Mouse (Mus musculus) ovary, postnatal 36 days (tissue): ENCODE measurements at regions not wholly inside any gene's neighbourhood (a gene's known extent, or its start where the extent isn't known, plus 50 kb on each side); places are given as distances from the start of the nearest gene placed in this dataset.
A peak's percentile ranks its signal among the peaks of the same experiment; 100 is the strongest.

ENCODE experiments used
- DNase-seq: peaks from one replicate; pipeline ENCODE4 v3.0.0; 2022; ENCODE audit warnings: low spot score, mixed read lengths

DNA sequence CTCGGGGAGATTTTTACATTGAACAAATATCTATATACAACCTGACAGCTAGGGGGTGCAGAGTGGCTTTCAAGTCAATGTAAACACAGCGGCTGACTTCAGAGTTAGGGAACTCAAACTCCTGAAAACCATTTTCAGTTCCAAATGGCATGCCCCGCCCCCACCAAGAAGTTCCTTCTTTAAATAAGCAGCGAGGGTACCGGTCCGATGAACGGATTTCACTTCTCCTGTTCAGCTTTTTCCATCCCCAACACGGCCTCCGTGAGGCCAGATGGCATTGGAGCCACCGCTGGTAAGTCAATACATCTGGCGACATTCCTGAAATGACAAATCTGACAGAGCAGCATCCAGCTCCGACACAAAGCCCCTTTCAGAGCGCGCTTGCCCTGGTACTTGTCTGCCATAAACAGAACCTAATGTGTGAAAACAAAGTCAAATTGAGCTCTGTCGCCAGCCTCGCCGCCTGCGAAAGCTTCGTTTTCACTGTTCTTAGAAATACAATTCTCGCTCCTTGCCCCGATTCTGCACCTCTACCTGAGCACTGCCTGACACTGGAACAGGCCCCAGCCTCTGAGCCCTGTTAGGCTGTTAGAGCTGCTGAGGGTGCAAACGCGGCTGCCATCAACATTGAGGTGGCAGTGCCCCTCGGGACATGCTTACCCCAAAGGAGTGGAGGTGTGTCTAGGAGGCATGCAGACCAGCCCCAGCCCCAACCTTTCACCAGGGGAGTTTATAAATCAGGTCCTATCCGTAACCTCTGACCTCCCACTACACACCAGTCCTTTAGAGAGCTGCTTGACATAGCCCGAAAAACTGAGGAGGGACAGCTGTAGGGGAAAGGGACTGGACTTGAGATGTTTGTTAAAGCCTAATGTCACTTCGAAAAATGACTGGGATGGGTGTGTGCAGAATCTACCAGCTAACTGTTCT, 446.0 kb downstream of the Ate1 start:
- peak; percentile 13 for DNase-seq

DNA sequence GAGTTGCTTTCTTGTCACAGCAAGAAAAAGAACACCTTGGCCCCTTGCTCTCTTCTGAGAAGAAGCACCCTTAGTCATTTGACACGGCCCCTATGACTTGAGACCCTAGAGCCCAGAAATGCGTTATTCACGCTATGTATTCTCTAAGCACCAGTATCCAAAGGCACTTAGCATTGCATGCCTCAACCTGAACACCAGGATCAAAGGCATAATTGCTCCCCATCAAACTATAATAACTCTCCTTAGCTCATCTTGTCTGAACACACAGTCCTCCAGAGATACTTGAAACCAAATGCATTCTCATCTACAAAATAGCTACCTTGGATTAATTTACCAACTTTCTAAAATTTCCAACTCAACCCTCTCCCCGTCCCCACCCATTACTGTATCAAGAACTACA, 437.5 kb downstream of the Ate1 start:
- no peak for DNase-seq

DNA sequence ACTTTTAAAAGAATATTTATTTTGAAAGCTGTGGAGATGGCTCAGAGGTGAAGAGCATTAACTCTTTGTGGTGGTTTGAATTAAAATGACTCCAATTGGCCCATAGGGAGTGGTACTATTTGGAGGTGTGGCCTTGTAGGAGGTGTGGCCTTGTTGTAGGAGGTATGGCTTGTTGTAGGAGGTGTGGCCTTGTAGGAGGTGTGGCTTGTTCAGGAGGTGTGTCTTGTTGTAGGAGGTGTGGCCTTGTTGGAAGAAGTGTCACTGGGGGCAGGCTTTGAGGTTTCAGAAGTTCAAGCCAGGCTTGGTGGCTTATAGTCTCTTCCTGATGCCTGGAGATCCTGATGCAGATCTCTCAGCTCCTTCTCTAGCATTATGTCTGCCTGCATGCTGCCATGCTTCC, 434.5 kb downstream of the Ate1 start:
- DNase-seq = no peak

DNA sequence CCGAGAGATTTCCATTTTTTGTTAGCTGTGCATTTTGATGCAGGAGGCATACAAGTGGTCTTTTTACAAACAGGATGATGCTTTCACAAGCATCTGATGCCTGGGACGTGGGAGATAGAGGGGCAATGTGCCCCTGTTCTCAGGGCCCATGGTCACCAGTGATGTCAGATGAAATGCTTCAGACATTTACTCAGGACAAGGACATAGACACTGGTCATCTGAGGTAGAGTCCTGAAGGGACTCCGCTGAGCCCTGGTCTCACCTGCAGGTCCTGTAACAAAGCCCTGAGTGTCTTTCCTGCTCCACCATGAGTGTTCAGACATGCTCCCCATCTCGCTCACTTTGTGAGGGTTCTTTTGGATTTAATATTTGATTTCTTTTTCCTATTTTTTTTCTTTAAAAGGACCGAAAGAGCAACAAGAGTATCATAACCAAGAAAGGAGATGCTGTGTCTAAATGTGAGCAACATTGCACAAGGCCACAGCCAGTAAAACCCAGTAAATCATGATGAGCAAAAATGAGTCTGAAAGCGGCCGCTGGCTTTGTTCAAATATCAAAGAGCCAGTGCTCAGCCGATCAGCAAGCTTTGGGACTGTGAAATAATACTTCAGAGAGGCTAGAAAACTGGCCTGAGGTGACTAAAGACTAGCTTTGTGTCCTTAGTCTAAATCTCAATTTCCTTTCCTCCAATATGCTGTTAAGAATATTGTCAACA, 430.1 kb downstream of the Ate1 start:
- no peak for DNase-seq

DNA sequence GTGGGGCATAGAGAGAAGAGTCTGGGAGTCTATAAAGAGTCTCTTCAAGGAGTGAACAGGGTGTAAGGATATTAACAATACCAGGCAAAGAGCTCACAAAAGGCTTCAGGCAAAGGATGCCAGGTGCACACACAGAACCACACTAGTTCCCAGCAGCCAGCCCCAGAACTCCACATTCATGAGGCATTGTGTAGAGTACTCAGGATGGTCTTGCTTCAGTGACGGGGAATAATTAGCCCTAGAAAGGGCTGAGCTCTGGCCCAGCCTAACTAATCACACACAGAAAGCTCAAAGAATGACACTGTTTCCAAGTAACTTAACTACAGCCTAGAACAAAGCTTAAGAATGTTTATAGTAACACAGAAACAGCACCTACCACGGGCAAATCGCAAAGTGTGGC, 428.2 kb downstream of the Ate1 start:
- DNase-seq = no peak

DNA sequence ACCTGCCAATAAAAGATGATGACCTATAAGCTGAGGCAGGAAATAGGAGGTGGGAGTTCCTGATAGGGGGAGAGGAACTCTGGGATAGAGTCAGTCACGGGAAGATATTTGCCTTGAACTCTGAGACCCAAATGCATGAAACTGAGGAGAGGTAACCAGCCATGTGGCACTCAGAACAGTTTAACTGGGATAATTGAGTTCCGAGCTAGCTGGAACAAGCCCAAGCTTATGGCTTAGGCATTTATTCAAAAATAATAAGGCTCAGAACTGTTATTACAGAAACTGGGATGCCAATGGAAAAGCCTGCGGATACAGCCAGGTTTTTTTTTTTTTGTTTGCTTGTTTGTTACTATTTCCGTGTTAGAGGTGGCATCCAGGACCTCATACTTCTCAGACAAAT, 425.0 kb downstream of the Ate1 start:
- DNase-seq = no peak

DNA sequence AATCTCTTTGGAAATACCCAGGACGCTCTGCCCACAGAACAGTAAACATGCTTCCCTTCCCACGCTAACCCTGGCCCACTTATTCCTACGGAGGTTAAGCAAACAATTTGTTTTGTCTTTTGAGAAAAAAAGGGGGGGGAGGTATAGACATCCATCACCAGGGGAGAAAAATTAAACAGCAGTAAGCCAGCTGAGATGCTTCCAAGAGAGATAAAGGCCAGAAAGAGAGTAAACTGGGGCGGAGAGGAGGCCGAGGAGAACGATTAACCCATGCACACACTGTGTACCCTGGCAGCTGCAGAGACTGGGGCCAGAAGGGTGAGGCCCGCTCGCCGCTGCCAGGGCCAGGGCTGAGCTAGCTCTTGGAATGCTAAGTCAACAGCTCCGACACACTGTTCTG, 421.6 kb downstream of the Ate1 start:
- peak; percentile 60 for DNase-seq

DNA sequence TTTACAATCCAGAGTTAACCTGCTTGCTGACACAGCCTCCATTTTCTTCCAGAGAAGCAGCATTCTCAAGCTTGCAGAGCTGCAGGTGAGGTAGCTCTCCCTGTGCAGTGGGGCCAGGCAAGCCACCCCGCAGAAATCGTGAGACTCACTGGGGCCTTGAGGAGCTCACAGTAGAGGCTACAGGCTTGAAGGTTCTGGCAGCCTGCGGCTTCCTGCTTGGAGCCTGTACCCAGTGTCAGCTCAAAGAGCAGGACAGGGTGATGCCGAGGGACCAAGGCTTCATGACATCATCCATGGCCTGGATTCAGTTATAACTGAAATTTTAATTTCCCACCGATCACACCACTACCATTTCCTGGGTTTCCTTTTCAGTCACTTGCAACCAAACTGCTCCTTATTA, 417.5 kb downstream of the Ate1 start:
- DNase-seq = no peak

DNA sequence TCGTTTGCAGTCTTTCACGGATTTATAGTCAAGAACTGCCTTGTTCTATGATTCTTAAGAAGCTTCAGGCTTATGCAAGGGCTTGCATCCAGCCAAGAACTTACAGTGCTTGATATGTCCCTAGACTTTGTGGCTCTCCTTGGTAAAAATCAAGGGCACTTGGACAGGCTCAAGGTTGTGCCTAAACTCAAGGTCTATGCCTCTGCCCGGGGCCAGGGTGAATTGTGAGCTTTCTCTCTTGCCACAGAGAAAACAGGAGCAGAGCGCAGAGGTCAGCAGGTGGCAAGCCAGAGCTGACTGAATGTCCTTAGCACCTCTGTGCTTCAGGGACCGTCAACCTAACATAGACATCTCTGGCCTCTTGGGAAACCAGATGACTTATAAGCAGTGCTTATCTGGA, 413.2 kb downstream of the Ate1 start:
- DNase-seq = peak; percentile 28

DNA sequence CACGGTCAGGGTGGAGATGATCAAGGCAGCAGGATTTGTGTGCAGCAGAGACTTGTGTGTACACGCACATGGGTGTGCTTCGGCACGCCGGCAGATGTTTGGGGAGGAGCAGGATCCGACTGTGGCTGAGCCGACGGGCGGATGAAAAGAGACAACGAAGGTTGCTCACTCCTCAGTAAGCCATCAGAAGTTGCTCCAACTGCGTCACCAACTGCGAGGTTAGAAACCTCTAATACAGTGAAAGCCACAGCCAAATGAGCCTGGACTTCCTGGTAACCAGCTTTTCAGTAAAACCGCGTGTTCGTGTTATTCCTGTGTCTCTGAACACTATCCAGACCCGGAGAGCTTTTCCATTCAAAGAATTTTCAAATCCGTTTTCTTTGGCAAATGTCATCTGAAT, 411.8 kb downstream of the Ate1 start:
- DNase-seq = no peak
